Mouse (Mus musculus) adrenal gland, adult 18-20 months (tissue): ENCODE measurements around the gene Cilp2. TPM values are rescaled to one million over a fixed set of nuclear protein-coding genes. Genes with fewer than 3 reads are reported as not detected.

ENCODE experiments used
- DNase-seq, 2 experiments: peaks; one replicate each; pipeline ENCODE4 v3.0.0; 2021 to 2022; ENCODE audit warnings: low spot score in 2 of 2
- total RNA-seq, 2 experiments: library from RNA; stranded (reverse); gene quantifications; 1 replicate in 1 of 2; 2 replicates in 1 of 2; pipeline ENCODE4 v1.2.3; 2021

Gene Cilp2
- total RNA-seq, 2 experiments from 2014 or later = 0.06 to 0.10 TPM

DNA sequence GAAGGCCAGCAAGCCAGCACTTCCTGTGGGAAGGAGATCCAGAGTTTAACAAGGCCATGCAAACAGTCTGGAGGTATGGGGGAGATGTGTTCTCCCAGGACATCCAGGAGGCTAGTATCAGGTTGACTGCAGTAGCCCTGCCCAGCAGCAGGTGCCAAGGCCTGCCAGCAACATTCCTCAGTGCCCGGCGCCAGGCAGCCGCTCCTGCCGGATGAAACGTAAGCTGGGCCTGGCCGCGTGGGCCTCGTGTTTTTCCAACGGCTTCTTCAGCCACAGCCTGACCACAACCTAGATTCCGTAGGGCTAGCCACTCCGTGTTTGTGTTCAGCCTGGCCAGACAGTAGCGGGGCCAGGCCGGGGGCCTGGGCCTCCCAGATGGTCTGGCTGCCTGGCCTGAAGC lies 12.8 kb downstream of the Cilp2 start:
- no peak for DNase-seq

DNA sequence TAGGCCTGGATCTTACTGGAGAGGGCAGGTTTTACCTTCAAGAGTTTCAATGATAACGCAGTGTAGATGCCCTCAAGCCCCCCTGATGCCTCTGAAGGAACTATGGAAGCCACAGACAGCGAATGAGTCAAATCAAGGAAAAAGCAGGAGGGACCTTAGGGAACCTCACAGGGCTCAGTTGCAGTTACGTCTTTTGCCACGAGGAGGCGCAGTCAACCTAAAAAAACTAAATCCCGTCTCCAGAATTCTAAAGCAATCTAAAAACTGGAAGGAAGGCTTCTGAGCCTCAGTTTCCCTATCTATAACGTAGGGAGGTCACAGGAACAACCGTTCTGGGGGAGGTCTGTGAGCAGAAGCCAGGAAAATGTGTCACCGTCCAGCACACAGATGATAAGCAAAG lies 13.3 kb downstream of the Cilp2 start:
- DNase-seq = peak; percentile 69 to 74

DNA sequence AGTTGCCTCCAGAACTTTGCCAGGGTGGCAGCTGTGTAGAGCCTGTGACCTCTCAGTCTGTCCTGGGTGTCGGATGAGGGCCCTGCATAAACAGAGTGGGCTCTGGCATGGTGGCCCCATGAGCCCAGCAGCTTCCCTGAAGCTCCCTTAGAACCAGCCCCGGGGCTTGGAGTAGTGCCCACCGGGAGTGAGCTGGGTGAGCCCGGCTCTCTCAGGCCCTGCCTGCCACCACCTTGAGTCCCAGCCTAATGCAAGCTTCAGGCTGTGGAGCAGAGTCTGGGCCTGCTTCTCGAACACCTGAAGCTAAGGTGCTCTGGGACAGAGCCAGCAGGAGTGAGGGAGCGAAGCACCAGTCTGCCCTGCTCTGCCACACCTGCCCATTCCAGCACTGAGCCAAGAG lies 16.6 kb downstream of the Cilp2 start:
- DNase-seq = no peak

DNA sequence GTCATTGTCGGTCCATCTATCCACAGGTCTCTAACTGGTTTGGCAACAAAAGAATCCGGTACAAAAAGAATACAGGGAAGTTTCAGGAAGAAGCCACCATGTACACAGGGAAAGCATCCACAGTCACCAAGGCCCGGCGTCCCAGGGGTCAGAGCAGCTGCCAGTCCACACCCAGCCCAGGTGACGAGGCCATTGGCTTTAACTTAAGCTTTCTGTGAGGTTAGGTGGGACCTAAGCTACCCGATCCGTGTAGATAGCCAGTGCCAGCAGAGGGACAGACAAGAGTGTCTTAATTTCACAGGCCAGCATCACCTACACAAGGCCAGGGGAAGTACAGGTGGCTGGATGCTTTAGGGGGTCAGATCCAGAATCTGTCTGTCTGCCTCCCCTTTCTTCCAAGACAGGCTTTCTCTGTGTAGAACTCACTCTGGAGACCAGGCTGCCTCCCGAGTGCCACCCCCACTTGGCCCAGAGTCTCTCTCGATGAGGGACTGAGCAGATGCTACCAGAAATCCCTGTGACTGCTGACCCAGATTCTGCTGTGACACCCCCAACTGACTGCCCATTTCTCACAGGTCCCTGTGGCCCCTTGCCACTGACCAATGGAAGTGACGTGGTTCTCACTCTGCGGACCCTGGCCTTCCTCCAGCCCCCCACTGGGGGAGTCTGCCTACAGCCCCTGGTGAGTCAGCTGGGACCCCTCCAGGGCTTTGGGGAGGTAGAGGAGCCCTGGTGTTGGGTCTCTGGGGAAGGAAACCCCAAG lies 17.3 kb downstream of the Cilp2 start:
- no peak for DNase-seq

DNA sequence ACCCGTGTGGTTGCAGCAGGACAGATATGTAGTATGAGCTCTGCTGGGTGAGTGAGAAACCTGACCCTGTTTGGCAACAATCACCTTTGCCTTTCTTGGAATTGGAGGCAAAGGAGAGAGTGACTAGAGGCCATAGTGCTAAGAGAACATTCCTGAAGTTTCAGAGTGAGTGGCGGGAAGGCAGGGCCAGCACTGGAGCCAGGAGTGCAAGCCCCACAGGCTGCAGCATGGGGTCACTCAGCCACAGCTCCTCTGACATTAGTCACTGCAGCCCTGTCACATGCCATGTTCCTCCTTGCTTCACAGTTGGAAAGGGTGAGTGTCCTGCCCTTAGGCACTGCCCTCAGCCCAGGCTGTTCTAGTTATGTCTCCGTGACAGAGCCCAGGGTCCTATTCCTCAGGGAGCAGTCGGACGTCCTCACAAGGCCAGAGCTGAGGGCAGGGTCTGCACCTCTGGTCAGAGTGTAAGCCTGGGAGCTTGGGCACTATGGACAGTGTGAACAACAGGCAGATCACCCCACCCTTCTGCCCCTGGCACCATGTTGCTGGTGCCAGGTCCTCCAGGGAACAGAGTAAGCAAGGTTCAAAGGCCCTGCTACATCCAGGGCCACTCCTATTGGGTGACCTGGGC lies 19.7 kb downstream of the Cilp2 start:
- no peak for DNase-seq

DNA sequence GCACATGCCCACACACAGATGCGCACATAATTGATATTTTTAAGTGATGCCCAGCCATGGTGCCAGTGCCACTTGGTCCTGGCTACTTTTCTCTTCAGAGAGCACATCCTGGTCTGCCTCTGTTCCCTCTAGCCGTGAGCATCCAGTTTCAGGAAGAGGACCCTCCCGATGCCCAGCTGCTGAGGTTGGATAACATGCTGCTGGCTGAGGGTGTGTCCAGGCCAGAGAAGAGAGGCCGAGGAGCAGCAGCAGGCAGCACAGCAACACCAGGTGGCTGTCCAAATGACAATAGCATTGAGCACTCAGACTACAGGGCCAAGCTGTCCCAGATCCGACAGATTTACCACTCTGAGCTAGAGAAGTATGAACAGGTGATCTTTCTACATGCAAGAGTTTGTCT lies 23.3 kb downstream of the Cilp2 start:
- no peak for DNase-seq

DNA sequence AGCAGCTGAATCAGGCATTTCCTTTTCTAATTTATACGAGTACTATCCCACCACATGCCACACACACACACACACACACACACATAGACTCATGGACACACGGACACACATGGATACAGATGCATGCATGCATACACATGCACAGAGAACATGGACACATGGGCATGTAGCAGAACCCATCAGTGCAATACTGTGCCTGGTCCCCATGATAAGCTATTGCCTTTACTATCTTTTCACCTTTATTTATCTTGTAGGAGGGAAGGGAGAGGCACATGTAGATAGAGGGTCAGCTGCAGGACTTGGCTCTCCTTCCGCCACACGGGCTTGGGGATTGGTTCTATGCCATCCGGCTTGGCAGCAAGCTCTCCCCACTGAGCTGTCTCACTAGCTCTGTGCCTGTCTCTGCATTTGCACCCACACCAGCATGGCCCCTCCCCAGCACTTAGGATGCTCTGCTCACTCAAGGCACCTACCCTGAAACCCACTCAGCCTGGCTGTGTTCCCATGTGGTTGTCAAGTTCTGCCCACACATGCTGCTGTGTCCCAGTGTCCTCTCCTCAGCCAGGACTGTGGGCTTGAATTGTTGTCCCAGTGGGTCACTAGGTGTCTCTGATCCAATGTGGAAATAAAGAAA lies 24.0 kb downstream of the Cilp2 start:
- no peak for DNase-seq

DNA sequence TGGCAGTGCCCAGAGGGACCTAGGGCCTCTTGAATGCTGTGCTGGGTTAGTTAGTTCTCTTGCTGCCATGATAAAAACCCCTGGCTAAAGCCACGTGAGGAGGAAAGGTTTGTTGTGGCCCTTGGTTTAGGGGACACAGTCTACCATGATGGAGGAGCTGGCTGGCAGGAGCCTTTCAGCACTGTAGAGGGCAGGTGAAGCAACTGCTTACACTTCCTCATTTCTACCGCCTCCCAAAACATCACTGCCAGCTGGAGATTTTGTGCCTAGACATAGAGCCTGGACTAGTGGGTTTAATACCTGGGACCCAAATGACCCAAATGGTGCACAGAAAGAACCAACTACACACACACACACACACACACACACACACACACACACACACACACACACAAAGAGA lies 26.2 kb downstream of the Cilp2 start:
- no peak for DNase-seq

DNA sequence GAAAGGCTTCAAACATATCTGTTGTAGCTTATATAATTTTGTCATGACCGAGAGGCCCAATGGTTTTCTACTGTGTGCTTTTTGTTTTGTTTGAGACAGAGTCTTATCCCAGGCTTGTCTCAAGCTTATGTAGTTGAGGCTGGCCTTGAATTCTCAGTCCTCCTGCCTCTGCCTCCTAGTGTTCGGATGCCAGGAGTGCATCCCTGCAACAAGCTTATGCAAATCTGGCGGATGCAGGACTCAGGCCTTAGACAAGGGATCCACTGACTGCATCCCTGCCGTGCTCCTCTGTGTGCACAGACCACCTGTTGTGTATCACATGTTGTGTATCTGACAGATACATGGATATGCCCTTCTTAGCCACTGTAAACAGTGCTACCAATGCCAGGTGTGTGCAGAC lies 26.7 kb downstream of the Cilp2 start:
- DNase-seq = no peak

DNA sequence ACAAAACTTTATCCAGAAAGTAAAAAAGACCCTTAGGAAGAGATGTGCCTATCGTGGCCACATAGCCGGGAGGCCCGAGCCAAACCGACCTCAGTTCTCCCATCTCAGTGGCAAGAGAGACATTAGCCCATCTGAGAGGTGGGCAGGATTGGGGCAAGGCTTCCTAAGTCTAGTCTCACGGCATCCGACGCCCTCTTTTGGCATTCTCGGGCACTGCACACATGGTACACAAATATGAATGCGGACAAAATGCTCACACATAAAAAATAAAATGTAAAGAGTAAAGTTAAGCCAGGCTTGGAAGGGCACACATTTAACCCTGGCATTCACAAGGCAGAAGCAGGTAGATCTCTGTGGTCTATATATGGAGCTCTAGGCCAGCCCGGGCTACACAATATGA lies 33.6 kb downstream of the Cilp2 start:
- no peak for DNase-seq

DNA sequence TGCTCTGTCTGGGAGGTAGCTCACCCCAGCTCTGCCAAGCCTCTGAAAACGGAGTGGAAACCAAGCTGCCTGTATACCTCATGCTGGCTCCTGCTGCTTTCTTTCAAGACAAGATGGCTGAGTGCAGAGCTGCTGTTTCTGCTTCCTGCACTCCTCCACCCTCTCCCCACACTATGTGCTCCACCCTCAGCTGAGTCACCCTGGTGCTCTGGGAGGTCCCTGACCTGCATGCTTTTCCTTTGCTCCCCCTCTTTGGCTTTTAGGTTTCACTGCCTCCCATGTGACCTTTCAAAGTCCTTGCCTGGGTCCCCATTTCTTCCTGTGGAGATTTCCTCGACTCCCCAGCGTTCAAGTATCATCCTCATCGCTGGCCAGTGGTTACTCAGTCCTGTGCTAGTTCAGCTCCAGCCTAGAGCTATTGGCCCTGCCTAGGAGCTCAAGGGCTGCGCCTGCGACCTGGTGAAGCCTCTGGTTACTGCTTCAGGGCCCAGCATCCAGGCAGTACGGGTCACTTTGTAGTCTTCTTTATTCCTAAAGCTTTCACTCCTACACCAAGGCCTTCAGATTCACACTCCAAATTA lies 36.5 kb downstream of the Cilp2 start:
- no peak for DNase-seq

DNA sequence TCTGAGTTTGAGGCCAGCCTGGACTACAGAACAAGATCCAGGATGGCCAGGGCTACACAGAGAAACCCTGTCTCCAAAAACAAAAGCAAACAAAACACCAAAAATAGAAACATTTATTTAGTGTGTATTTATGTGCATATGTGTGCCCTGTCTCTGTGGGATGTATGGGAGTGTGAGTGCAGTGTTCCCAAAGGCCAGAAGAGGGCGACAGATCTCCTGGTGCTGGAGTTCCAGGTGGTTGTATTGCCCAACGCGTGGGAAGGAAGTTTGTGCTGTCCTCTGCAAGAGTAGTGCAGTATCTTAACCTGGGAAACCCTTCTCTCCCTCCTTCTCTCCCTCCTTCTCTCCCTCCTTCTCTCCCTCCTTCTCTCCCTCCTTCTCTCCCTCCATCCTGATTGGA lies 37.6 kb downstream of the Cilp2 start:
- DNase-seq = no peak

DNA sequence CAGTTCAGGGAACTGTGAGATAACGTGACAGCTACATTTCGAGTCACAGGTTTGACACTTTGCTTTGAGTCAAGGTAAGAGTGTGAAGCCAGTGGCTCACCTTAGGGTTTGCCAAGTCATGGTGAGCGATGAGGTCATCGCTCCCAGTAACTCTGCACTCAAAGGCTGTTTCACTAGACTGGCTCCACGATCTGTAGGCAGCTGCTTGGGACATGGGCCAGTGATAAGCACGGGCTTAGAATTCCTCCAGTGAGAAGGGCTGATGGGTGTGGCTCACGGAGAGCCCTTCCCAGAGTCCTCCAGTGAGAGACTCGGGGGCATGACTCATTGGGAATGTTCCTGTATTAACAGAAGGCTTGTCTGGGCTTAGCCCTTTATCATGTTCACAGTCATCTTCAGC lies 38.5 kb downstream of the Cilp2 start:
- peak in 1 of 2 experiments; percentile 21 for DNase-seq

DNA sequence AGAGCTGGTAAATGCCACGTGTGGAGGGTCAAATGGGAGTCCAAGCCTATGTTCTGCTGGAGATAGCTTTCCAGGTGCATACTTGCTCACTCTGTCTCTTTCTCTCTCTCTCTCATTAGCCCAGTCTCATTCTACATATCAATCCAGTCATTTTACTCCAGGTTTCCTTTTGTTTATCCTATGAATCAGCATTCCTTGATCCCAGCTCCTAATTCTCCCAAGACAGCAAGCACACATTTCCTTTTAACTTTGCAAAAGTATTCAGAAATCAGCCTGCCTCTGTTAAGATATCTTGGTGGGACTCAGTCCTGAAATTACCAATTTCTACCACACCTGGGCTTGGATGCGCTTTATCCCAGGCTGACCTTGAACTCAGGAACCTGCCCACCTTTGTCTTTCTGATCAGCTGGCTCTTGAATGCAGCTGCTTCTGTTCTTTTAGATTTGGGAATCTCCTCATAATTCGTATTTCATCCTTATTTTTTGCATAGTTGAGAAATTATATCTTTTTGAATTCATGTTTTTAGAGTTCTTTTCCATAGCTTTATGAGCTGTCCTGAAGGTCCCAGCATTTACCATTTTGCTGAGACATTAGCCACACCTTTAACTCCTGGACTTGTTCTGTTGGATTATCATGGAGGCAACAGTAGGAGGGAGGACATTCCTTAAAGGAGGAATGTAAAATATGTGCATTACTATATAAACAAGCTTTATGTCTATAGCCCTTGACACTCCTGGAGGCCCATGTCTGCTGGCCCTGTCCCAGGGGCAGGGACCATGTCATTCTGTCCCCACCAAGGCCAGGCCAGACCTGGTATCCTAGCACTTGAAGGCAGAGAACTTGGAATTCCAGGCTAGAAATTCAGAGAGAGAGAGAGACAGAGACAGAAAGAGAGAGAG lies 40.1 kb downstream of the Cilp2 start:
- no peak for DNase-seq

DNA sequence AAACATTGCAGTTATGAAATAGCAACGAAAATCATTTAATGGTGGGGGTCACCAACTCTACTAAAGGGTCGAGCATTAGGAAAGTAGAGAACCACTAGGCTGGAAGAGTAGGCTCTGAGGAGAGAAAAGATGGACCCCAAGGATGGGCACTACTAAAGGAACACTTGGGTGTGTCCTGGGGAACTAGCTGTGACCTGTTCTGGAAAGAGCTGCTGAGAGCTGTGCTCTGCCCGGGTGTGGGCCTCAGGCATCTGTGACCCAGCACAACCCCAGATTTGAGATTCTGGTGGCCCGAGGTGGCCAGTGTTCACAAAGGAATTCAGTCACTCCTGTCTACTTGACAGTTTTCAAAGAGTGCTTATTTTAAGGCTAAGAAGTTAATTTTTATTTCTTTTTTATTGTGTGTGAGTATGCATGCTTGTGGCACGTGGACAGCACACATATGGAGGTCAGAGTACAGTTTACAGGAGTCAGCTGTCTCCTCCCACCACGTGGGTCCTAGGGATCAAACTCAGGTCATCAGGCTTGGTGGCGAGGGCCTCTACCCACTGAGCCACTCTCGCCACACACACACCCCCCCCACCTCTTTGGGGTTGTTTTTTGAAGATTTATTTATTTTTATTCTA lies 50.3 kb downstream of the Cilp2 start:
- no peak for DNase-seq

DNA sequence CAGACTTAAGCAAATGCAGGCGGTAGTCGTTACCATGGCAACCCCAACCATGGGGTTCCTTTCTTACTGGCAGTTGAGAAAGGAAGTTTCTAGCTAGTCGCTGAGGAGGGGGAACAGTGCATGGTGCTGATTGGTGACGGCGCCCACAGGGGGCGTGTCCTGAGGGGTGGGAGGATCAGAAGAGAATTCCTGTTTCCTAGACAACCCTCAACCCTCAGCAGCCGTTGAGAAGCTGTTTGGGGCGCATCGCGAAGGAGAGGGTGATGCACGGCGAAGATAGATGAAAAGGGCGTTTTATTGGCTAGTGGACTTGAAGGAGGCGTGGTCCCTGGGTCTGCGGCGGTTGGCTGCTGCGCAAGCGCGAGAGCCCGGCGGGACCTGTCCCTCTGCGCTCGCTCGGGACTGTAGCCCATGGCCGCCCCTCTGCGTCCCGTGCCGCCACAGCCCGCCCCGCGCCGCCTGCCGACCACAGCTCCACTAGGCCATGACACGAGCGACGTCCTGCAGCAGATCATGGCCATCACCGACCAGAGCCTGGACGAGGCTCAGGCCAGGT lies 55.1 kb downstream of the Cilp2 start, which contains the start of gene Pbx4:
Gene Pbx4, plus strand, starts transcription at position 194 of the 556 bp plus-strand sequence.
- peak; percentile 65 to 66 for DNase-seq
